Mouse (Mus musculus): Measurements from ENCODE around the gene Rpl3.

Rpl3 gene

GRCm38 (mm10) chr15:80088637-80089036 is 3.0 kb downstream of the Rpl3 start:
- DNase-seq (ENCODE audit: low spot score in 2 of 2) = peak; percentile 84 to 95

- DNase-seq (ENCODE audit: low spot score in 2 of 2) = no peak
These were observed 4.2 kb downstream of the Rpl3 start for GRCm38 (mm10) chr15:80087406-80088012.

DNA sequence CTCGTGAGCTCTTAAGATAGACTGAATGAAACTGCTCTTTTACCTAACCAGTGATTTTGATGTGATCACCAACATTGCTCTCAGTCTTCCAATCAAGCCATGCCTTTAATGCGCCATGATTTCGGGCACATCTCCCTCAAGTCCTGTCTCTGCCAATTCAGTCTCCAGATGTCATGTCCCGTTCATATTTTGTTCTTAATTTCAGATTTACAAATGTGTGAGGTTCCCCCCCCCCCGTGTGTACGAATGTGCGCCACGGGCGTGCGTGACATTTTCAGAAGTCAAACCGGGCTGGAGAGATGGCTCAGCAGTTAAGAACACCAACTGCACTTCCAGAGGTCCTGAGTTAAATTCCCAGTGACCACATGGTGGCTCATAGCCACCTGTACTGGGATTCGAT is 7.9 kb downstream of the Rpl3 start:
- no peak for DNase-seq (ENCODE audit: low spot score in 2 of 2)

DNA sequence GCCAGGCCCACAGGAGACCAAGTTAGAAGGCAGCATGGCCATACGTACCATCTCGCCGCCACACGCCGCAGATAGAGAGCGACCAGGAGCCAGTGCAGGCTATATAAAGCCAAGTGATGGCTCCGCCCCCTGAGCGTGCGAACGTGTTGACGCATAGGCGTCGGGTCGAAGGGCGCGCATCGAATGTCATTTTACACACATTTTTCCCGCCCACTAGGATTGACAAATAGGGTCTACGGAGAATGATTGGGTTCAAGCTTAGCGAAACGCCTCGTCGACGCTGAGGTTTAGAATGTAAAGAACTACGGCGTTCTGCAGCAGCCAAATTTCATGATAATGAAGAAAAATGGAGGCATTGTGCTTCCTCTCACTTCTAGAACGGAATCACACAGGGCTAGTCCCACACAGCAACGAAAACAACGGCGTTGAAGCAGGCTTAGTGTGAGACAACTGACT is 8.4 kb downstream of the Rpl3 start:
- peak; percentile 90 to 98 for DNase-seq (ENCODE audit: low spot score in 2 of 2)

- no peak for DNase-seq (ENCODE audit: low spot score in 2 of 2)
These were observed 8.9 kb downstream of the Rpl3 start for GRCm38 (mm10) chr15:80082661-80083275.

GRCm38 (mm10) chr15:80081801-80082546 is 9.7 kb downstream of the Rpl3 start:
- DNase-seq (ENCODE audit: low spot score in 2 of 2) = no peak

DNA sequence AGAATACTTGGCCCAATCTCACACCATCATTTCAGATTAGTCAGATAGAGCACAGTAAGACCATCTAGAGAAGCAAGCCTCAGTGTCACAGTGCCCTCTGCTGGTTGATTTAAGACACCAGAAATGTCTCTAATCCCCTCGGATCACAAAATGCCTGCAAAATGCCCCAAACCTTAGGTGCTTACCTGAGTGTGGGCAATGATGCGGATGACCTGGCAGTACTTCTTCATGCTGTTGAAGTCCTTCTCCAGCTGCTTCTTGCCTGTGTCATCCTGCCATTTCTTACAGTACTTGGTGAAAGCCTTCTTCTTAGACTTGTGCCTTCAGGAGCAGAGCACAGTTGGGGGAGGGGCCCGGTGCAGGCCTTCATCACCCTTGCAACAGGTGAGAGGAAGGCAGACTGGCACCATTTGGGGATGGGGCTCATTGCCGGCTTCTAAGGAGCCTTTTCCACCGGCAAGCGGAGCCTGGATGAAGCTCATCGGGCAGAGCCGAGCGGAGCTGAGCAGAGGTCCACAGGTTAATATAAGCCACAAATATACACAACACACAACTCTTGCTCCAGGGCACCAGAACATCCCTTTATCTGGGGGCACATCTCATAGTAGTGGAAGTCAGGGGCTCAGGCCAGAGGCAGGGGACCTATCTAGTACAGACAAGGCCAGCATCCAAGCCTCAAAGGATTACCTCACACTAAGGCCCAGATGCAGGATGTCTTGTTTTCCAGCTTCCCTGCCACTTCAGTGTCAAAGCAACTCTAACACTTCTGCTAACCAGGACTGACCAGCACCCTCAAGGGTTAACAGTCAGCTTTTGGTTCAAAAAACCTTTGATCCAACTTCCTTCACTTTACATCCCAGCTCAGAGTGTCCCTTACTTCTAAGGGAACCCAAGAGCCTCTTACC is 10.7 kb downstream of the Rpl3 start:
- DNase-seq (ENCODE audit: low spot score in 2 of 2) = no peak

- DNase-seq (ENCODE audit: low spot score in 2 of 2) = no peak
These were observed 11.7 kb downstream of the Rpl3 start for GRCm38 (mm10) chr15:80079954-80080353.

GRCm38 (mm10) chr15:80079129-80079668 is 12.5 kb downstream of the Rpl3 start:
- no peak for DNase-seq (ENCODE audit: low spot score in 2 of 2)

- no peak for DNase-seq (ENCODE audit: low spot score in 2 of 2)
These were observed 13.4 kb downstream of the Rpl3 start for GRCm38 (mm10) chr15:80078058-80078814.

GRCm38 (mm10) chr15:80076338-80077136 is 15.1 kb downstream of the Rpl3 start:
- DNase-seq (ENCODE audit: low spot score in 2 of 2) = peak; percentile 61 to 80

GRCm38 (mm10) chr15:80075733-80076337 is 15.8 kb downstream of the Rpl3 start:
- DNase-seq (ENCODE audit: low spot score in 2 of 2) = no peak

DNA sequence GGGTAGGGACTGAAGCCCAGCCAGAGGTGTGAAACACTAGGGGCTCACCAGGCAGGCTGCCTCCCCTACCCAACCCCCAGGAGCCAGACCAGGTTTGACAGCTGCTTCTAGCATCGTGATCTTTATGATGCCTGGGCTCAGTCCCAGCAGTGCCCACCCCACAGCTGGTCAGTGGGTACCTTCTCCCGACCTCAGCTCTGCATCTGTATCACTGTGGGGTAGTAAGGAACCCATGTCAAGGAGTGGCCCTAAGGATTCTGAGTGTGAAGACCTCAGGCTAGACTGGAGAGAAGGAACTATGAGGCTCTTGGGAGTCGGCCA is 16.3 kb downstream of the Rpl3 start:
- DNase-seq (ENCODE audit: low spot score in 2 of 2) = no peak

- no peak for DNase-seq (ENCODE audit: low spot score in 2 of 2)
These were observed 16.9 kb downstream of the Rpl3 start for GRCm38 (mm10) chr15:80074663-80075373.

DNA sequence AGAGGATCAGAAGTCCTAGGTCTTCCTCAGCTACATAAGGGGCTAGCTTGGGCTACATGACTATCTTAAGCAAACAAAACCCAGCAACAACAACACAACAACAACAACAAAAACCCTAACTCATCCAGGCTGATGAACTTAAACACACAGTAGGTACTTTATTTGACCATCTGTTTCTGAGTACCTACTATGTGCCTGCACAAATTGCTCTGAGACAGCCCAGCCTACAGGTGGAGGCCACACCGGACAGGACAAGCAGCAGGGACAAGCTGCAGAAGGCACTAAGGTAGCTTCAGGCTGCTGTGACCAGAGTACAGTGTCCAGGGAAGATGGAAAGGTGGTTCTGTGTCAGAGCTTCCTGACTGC is 18.4 kb downstream of the Rpl3 start:
- no peak for DNase-seq (ENCODE audit: low spot score in 2 of 2)

DNA sequence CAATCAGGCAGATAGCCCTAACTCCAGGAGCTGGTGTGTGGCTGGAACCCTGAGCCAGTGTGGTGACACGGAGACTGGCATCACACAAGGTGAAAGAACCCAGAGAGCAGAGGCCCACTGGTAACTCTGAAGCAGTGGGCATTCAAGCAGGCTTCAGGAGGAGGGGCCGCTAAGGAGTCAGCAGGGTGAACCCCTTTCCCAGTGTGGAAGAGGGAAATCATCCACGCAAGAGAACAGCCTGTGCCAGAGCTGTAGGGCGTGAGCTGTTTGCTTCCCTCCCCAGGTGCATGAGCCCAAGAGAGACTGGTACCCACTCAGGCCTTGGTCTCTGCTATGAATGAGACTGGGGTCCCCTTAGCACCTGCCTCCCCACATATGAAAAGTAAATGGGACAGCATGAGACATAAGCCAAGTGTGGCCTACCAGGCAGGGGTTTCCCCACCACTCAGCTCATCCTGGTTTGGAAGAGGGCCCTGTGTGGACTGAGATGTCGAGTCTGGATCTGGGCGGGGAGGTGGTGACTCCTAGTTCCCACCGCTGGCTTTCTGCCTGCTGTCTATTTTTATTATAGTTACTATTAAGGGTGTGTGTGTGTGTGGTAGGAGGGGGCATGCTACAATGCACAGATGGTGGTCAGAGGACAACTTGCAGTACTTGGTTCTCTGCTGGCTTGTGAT is 19.0 kb downstream of the Rpl3 start:
- no peak for DNase-seq (ENCODE audit: low spot score in 2 of 2)

- DNase-seq (ENCODE audit: low spot score in 2 of 2) = no peak
These were observed 19.7 kb downstream of the Rpl3 start for GRCm38 (mm10) chr15:80071951-80072437.

- DNase-seq (ENCODE audit: low spot score in 2 of 2) = no peak
These were observed 21.5 kb downstream of the Rpl3 start for GRCm38 (mm10) chr15:80070095-80070644.
